Mouse (Mus musculus): ENCODE data around the gene Tmf1.

Gene Tmf1

DNA sequence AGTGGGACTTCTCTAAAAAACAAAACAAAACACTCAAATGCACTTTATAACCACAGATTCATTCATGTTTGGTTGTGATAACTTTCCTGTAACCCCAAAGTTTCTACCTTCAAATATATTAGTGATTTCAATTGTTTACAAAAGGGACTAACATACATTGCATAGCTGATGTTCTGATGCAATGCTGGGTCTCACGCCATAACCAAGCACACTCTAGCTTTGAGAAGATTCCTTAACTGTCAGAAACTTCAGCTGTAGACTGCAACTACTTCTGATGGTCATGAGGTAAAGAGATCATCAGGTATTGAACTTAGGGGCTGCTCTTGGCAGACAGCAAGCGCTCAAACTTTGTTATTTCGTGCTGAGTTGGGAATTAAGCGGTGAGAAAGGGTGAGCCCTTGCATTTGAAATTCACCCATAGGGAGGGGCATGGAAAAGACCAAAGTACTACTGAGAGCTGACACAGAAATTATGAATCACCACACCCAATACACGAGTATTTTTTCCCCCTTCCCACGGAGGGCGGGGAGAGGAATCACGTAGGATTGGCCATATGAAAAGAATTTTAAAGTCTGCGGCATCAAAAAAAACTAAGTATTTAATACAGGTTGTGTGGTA lies 25.4 kb upstream of the Tmf1 start:
- no peak for DNase-seq (ENCODE audit: extremely low read depth, low read depth)

DNA sequence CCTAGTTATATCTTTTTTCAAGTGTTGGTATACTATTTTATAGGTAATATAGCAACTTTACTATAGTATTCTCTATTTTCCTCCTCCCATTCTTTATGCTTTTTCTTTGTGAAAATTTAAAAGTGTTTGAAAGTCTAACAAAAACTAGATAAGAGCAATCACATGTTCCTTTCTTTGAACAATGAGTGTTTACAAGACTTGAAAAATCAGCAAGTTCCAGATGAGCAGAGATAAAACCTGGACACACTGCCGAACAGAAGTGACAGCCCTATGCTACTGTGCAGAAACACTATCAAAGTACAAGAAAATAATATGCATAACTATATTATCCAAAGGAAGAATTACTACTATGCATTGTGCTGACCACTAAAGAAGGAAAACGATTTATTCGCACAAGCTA lies 23.6 kb upstream of the Tmf1 start:
- no peak for DNase-seq (ENCODE audit: extremely low read depth, low read depth)

- DNase-seq (ENCODE audit: extremely low read depth, low read depth): no peak
These were observed 21.5 kb upstream of the Tmf1 start for GRCm38 (mm10) chr6:97200437-97200836.

DNA sequence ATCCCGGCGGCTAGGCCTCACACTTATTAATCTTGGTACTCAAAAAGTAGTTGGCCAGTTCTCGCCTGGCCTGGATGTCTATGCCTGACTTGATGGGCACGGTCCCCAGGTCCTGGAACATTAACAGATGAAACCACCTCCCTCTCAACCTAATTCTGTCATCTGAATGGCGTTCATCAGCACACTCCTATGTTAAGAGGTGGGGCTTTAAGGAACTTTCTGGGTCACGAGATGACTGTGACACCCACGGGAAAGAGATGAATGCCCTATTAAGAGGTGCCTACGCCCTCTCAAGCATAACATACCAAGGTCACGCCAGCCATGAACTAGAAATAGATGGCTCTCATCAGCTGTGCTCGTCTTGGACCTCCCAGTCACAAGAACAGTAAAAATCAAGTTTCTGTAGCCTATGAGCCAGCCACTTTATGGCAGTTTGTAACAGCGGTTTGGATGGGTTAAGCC lies 476 bp upstream of the Tmf1 start:
- peak; percentile 65 for DNase-seq (ENCODE audit: extremely low read depth, low read depth)

GRCm38 (mm10) chr6:97175716-97176115 lies 3.2 kb downstream of the Tmf1 start:
- DNase-seq (ENCODE audit: extremely low read depth, low read depth): no peak

- peak; percentile 18 for DNase-seq (ENCODE audit: extremely low read depth, low read depth)
These were observed 28.8 kb downstream of the Tmf1 start for GRCm38 (mm10) chr6:97150156-97150555.

DNA sequence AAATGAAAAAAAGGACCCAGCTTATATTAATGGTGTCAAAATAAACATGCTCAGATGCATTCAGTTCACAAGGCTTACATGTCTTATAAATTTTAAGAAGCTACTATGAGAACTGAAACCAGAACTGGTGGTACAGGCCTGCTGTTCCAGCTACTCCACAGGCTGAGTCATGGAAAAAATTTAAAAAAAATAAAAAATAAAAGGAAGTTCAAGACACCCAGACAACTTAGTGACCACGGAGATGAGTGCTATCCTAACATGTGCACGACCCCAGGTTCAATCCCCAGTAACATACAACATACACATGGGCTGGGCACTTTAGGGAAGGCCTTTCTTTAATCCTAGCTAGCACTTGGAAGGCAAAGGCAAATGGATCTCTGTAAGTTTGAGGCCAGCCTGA lies 29.2 kb downstream of the Tmf1 start:
- no peak for DNase-seq (ENCODE audit: extremely low read depth, low read depth)

DNA sequence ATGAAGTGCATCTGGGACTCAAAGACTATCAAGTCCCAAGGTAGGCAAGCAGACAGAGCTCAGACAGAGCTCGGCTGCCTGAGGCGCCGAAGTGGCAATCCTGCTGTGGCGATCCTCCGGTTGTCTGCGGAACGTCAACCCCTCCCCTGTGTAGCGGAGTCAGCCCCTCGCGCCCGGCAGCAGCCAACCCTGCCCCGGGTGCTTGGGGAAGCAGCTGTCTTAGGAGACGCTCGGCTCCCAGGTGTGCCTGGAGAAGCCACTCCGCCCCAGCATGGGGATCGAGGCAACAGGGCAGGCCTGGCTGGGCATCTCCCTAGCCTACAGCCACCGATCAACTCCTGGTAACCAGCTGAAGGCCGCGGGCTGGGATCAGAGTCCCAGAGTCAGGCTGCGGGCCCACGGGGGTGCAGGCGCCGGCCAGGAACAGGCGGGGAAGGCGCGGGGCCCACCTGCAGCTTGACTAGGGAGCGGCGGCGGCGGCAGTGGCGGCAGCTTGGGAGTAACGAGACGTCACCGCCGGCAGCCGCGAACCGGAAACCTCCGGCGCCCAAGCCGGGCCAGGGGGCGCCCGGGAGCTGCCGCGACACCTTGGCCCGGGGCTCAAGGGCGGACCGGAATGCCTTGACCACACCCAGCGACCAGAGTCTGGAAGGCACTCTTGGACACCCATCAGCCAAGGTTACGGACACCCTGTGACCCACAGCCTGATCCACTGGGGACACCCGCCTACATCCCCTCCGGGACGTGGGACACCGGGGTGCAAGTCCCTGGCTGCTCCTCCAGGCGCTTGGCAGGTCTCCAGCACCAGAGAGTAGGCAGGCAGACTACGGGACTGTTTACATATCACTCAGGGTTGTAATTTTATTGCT lies 30.3 kb downstream of the Tmf1 start, which contains the start of gene Eogt:
Gene Eogt (minus strand): TSS at position 800 of the 869 bp plus-strand sequence.
- peak; percentile 51 for DNase-seq (ENCODE audit: extremely low read depth, low read depth)

DNA sequence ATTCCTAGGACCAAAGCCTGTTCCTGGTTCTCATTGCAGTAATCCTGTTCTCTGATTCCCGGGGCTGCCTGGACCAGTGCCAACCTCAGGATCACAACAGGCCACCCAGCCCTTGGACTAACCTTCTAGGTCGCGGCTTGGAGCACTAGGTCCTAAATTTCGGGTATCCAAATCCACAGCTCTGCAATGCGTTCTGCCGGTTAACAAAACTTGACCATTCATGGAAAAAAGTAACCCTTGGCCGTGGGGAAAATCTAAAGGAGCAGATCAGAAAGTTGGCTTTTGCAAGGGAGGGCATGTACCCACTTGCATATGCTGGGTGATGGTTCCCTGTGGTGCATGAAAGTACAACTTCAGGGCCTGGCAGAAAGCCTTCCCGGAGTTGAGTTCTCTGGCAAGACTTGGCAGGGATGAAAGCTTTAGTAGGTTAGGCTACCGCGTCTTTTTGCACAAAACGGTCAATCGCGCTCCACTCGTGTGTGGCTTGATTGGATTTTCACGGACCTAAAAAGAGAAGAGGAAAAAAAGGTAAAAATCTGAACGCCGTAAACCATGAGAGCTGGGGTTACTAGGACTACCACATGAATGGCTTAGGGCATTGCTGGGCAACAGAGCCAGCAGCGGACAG lies 31.1 kb downstream of the Tmf1 start:
- DNase-seq (ENCODE audit: extremely low read depth, low read depth): no peak

- no peak for DNase-seq (ENCODE audit: extremely low read depth, low read depth)
These were observed 33.8 kb downstream of the Tmf1 start for GRCm38 (mm10) chr6:97145156-97145555.

DNA sequence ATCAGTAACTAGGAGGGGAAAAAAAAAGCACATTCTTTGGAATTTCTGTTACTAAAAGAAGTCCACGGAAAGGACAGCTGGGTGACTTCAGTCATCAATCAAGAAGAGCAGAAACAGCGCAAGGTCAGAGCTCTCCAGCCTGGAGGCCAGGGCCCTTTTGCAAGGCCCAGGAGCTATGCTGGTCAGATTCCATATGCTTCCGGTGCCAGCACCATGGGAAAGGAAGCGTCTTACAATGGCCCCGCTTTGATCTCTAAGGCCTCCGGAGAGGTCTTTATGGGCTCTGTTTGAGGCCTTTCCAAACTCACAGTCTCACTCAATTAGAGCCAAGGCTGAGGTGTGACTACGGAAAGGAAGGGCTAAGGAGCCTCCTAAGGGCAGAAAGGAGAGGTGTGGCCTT lies 34.6 kb downstream of the Tmf1 start:
- no peak for DNase-seq (ENCODE audit: extremely low read depth, low read depth)

- no peak for DNase-seq (ENCODE audit: extremely low read depth, low read depth)
These were observed 36.3 kb downstream of the Tmf1 start for GRCm38 (mm10) chr6:97142611-97143010.

DNA sequence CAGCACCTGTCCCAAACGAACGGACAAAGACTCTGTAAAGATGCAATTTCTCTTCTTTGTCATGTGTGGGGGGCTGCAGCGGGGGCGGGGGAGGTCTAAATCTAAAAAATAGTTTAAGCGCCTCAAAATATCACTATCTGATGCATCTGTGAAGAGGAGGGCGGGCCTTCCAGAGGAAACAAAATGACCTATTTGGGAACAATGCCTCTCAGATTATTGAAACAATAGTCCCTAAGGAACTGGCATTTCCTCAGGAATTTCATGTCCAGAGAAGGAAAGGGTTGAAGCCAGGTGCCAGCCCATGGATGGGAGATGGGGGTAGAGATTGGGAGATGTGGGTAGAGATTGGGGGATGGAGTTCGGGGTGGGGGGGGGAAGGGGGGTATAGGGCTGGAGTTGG lies 37.1 kb downstream of the Tmf1 start:
- no peak for DNase-seq (ENCODE audit: extremely low read depth, low read depth)

- DNase-seq (ENCODE audit: extremely low read depth, low read depth): no peak
These were observed 46.1 kb downstream of the Tmf1 start for GRCm38 (mm10) chr6:97132707-97133303.

DNA sequence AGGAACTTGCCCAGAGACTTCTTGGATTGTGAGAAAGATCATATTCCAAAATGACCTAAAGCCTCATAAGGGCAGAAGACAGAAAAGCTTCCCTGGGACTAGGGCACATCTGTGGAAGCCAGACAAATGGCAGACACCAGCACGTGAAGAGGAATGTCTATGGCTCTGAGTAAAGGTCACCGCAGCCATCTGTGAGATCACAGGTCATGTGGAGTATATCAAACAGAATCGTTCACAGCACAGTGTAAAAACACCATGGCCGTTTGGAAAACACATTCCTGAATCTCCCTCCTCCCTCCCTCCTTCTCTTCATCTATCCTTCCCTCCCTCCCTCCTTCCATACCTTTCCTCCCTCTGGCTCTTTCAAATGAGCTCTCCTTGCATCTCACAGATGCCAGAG lies 47.1 kb downstream of the Tmf1 start:
- no peak for DNase-seq (ENCODE audit: extremely low read depth, low read depth)

GRCm38 (mm10) chr6:97130979-97131378 lies 47.9 kb downstream of the Tmf1 start:
- no peak for DNase-seq (ENCODE audit: extremely low read depth, low read depth)

DNA sequence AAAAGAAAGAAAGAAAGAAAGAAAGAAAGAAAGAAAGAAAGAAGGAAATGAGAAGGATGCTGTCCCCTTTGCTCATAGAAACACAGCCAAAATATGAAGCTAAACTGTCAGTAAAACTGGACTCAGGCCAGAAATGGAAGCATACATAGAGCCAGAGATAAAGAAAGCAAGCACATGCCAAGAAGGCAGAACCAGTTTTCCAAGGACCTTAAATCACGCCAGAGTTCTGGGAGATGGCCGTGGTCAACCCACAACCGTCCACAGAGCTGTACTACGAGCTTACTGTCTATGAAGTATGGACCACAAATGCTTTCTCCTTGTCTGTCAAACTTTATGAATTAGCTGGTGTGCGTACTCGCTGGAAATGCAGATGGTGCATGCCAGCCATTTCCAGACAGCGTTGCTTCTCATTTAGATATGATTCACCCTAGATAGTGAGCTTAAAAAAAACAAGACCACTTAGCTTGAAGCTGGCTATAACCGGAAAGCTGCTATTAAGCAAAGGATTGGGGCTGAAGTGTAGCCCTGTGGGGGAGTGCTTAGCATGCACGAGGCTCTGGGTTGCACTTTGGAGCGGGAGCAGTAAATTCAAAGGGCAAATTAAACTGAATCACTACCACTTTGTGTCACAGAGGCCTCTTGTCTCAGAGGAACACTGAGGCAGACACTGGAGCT lies 54.4 kb downstream of the Tmf1 start:
- DNase-seq (ENCODE audit: extremely low read depth, low read depth): no peak

DNA sequence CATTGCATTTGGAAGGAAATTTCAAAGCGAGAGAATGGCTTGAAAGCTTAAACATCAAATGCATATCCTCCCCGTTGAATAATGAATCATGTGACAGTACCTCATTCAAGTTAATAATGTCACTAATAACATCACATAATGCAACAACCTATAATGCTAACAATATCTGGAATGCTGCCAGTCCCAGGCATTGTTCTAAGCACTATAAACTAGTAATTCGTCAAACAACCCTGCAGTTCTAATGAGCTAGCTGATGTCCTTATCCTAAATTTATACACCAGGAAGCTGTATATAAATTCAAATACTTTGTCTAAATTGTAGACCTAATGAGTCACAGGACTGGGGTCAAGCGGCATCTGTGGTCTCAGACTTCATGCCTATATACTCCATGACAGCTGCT lies 58.0 kb downstream of the Tmf1 start:
- no peak for DNase-seq (ENCODE audit: extremely low read depth, low read depth)

DNA sequence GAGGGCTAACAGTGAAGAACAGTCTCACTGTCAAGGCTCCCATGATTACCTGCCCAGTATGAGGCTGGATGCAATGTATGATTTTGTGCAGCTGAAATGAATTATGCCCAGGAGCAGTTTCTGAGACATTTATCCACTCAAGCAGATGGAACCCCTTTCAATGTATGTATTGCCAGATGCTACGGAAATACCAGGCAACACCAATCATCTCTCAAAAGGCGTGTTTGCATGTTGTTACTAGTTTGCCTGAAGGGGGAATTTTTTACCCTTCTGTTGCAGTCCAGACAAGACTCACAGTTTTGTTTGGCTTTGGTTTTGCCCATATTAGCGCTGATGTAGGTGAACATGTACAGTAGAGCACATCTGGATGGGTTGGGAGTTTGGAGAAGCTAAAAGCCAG lies 60.6 kb downstream of the Tmf1 start:
- DNase-seq (ENCODE audit: extremely low read depth, low read depth): no peak

- DNase-seq (ENCODE audit: extremely low read depth, low read depth): peak; percentile 19
These were observed 62.0 kb downstream of the Tmf1 start for GRCm38 (mm10) chr6:97116896-97117295.

GRCm38 (mm10) chr6:97114821-97115220 lies 64.1 kb downstream of the Tmf1 start:
- no peak for DNase-seq (ENCODE audit: extremely low read depth, low read depth)
